Mouse (Mus musculus): ENCODE measurements around the gene Scfd1. TPM values are rescaled to one million over a fixed set of nuclear protein-coding genes. Genes with fewer than 3 reads are reported as not detected.

The Scfd1 gene
- polyA plus RNA-seq, 1 experiment from 2014 or later = 70.8 TPM

- no peaks in the 10 kb centered on the region for H3K9me3 ChIP-seq
- no peak overlapping the region for H3K27ac ChIP-seq
- H3K9ac ChIP-seq (replicated peaks) = no peak overlapping the region
- H3K4me1 ChIP-seq (replicated peaks) = no peaks in the 10 kb centered on the region
- H3K4me3 ChIP-seq (replicated peaks) = no peak overlapping the region
- no peak overlapping the region for H3K4me2 ChIP-seq (replicated peaks)
- WGBS = 65% methylated on average over 4 of the region's 4 CpGs
- H3K27me3 ChIP-seq = no peaks in the 10 kb centered on the region
- ATAC-seq = no peak
- H3K36me3 ChIP-seq = peaks cover 43% of the 10 kb centered on the region
Measured at GRCm38 (mm10) chr12:51403987-51404586, 26.8 kb downstream of the Scfd1 start.

- H3K36me3 ChIP-seq = peaks cover 49% of the 10 kb centered on the region
- no peaks in the 10 kb centered on the region for H3K9me3 ChIP-seq
- no peak overlapping the region for H3K4me2 ChIP-seq (replicated peaks)
- no peak overlapping the region for H3K4me3 ChIP-seq (replicated peaks)
- no peak overlapping the region for H3K27ac ChIP-seq
- no peaks in the 10 kb centered on the region for H3K4me1 ChIP-seq (replicated peaks)
- WGBS = 92% methylated on average over 4 of the region's 4 CpGs
- no peak for ATAC-seq
- H3K27me3 ChIP-seq = no peaks in the 10 kb centered on the region
- H3K9ac ChIP-seq (replicated peaks) = no peak overlapping the region
Measured at GRCm38 (mm10) chr12:51411362-51411761, 34.1 kb downstream of the Scfd1 start.

GRCm38 (mm10) chr12:51437541-51437940 is 60.2 kb downstream of the Scfd1 start:
- H3K27ac ChIP-seq = no peak overlapping the region
- no peaks in the 10 kb centered on the region for H3K27me3 ChIP-seq
- H3K4me1 ChIP-seq (replicated peaks) = no peaks in the 10 kb centered on the region
- 78% methylated on average over 2 of the region's 2 CpGs for WGBS
- H3K4me2 ChIP-seq (replicated peaks) = no peak overlapping the region
- no peak overlapping the region for H3K4me3 ChIP-seq (replicated peaks)
- no peak overlapping the region for H3K9ac ChIP-seq (replicated peaks)
- H3K36me3 ChIP-seq = peaks cover 64% of the 10 kb centered on the region
- no peaks in the 10 kb centered on the region for H3K9me3 ChIP-seq
- ATAC-seq = no peak

- H3K4me3 ChIP-seq (replicated peaks) = no peak overlapping the region
- no peak for ATAC-seq
- WGBS = 96% methylated on average over 2 of the region's 2 CpGs
Measured at GRCm38 (mm10) chr12:51438311-51438710, 61.0 kb downstream of the Scfd1 start.

GRCm38 (mm10) chr12:51449303-51449702 is 72.0 kb downstream of the Scfd1 start:
- Histone ChIP-seq H3K9ac (replicated peaks) (no peak overlapping the region), H3K9me3 (no peaks in the 10 kb centered on the region), H3K4me2 (replicated peaks) (no peak overlapping the region), H3K27me3 (no peaks in the 10 kb centered on the region), H3K27ac (no peak overlapping the region), H3K4me3 (replicated peaks) (no peak overlapping the region), H3K36me3 (peaks cover 56% of the 10 kb centered on the region), H3K4me1 (replicated peaks) (no peaks in the 10 kb centered on the region)
- WGBS = 93% methylated on average over 2 of the region's 2 CpGs
- no peak for ATAC-seq

More at GRCm38 (mm10) chr12:51438311-51438710, 61.0 kb downstream of the Scfd1 start:
- no peaks in the 10 kb centered on the region for H3K9me3 ChIP-seq
- no peak overlapping the region for H3K9ac ChIP-seq (replicated peaks)
- H3K36me3 ChIP-seq = peaks cover 61% of the 10 kb centered on the region
- H3K27me3 ChIP-seq = no peaks in the 10 kb centered on the region
- no peak overlapping the region for H3K27ac ChIP-seq
- no peak overlapping the region for H3K4me2 ChIP-seq (replicated peaks)
- H3K4me1 ChIP-seq (replicated peaks) = no peaks in the 10 kb centered on the region

- Histone ChIP-seq H3K4me2 (replicated peaks) (no peak overlapping the region), H3K9ac (replicated peaks) (no peak overlapping the region), H3K27me3 (no peaks in the 10 kb centered on the region), H3K4me1 (replicated peaks) (no peaks in the 10 kb centered on the region), H3K27ac (no peak overlapping the region), H3K9me3 (no peaks in the 10 kb centered on the region), H3K4me3 (replicated peaks) (no peak overlapping the region), H3K36me3 (no peaks in the 10 kb centered on the region)
- ATAC-seq = no peak
- WGBS = 93% methylated on average over 4 of the region's 4 CpGs
Measured at GRCm38 (mm10) chr12:51470881-51471280, 93.6 kb downstream of the Scfd1 start.

- WGBS = 90% methylated on average over 2 of the region's 2 CpGs
- no peak overlapping the region for H3K9ac ChIP-seq (replicated peaks)
- no peak overlapping the region for H3K4me2 ChIP-seq (replicated peaks)
- H3K4me3 ChIP-seq (replicated peaks) = no peak overlapping the region
- H3K9me3 ChIP-seq = no peaks in the 10 kb centered on the region
- H3K36me3 ChIP-seq = no peaks in the 10 kb centered on the region
- no peak overlapping the region for H3K27ac ChIP-seq
- H3K4me1 ChIP-seq (replicated peaks) = no peaks in the 10 kb centered on the region
- no peaks in the 10 kb centered on the region for H3K27me3 ChIP-seq
- no peak for ATAC-seq
Measured at GRCm38 (mm10) chr12:51481246-51481645, 103.9 kb downstream of the Scfd1 start.

GRCm38 (mm10) chr12:51492040-51492439 is 114.7 kb downstream of the Scfd1 start:
- Histone ChIP-seq H3K27me3 (no peaks in the 10 kb centered on the region), H3K27ac (no peak overlapping the region), H3K4me2 (replicated peaks) (no peak overlapping the region), H3K9me3 (no peaks in the 10 kb centered on the region), H3K4me3 (replicated peaks) (no peak overlapping the region), H3K9ac (replicated peaks) (no peak overlapping the region), H3K36me3 (no peaks in the 10 kb centered on the region), H3K4me1 (replicated peaks) (no peaks in the 10 kb centered on the region)
- WGBS = 79% methylated on average over 7 of the region's 7 CpGs
- ATAC-seq = no peak

- no peak overlapping the region for H3K4me3 ChIP-seq (replicated peaks)
- H3K4me1 ChIP-seq (replicated peaks) = no peaks in the 10 kb centered on the region
- no peaks in the 10 kb centered on the region for H3K27me3 ChIP-seq
- H3K9ac ChIP-seq (replicated peaks) = no peak overlapping the region
- 89% methylated on average over 11 of the region's 11 CpGs for WGBS
- ATAC-seq = no peak
- H3K4me2 ChIP-seq (replicated peaks) = no peak overlapping the region
- H3K9me3 ChIP-seq = no peaks in the 10 kb centered on the region
- no peak overlapping the region for H3K27ac ChIP-seq
- H3K36me3 ChIP-seq = no peaks in the 10 kb centered on the region
Measured at GRCm38 (mm10) chr12:51493476-51493875, 116.2 kb downstream of the Scfd1 start.

- no peaks in the 10 kb centered on the region for H3K9me3 ChIP-seq
- no peaks in the 10 kb centered on the region for H3K4me1 ChIP-seq (replicated peaks)
- no peak for ATAC-seq
- no peaks in the 10 kb centered on the region for H3K27me3 ChIP-seq
- H3K27ac ChIP-seq = no peak overlapping the region
- H3K4me2 ChIP-seq (replicated peaks) = no peak overlapping the region
- no peak overlapping the region for H3K4me3 ChIP-seq (replicated peaks)
- no peaks in the 10 kb centered on the region for H3K36me3 ChIP-seq
- no peak overlapping the region for H3K9ac ChIP-seq (replicated peaks)
- WGBS = 84% methylated on average over 20 of the region's 20 CpGs
Measured at GRCm38 (mm10) chr12:51494641-51495040, 117.3 kb downstream of the Scfd1 start.

Other genes starting within 250 kb of the Scfd1 start
- gene G2e3, start 29.4 kb upstream of the Scfd1 start, polyA plus RNA-seq (2015; fragmentation: Nextera tagmentation; extraction: Ambion mirVana) = 31.5 and 31.7 TPM in 2 replicates
- gene Coch, start 215.8 kb downstream of the Scfd1 start, polyA plus RNA-seq (2015; fragmentation: Nextera tagmentation; extraction: Ambion mirVana) = 6.7 TPM in 2 replicates

Data from midbrain, embryonic 13.5 days (tissue).